Mouse (Mus musculus) embryo, embryonic 9.5 days (tissue): ENCODE measurements around the gene Cdkn1c.

Experiments
- DNase-seq: peaks from one replicate; pipeline ENCODE4 v3.0.0-alpha.2; 2017; ENCODE audit errors: extremely low spot score

Cdkn1c gene

GRCm38 (mm10) chr7:143473347-143474101, 12.7 kb upstream of the Cdkn1c start, which contains the start of gene Slc22a18:
TSS of gene Slc22a18 (plus strand) at chr7:143473736.
- DNase-seq: no peak

DNA sequence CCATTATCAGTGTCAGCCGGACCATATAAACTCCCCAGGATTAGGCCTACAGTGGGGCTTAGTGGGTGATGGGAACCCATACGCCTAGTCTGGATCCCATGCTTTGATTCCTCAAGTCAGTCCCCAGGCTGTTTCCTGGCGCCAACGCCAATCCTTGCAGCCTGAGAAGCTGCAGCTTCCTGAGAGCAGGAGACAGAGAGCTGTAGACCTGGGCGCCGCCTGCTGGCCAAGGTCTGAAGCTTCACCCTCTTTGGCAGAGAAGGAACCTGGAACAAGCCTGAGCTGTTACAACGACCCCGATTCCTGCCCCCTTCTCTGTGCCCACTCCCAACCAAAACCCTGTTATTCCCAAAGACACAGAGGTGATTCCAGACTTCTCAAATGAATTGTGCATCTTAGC, 9.1 kb upstream of the Cdkn1c start:
- DNase-seq: peak; percentile 71

DNA sequence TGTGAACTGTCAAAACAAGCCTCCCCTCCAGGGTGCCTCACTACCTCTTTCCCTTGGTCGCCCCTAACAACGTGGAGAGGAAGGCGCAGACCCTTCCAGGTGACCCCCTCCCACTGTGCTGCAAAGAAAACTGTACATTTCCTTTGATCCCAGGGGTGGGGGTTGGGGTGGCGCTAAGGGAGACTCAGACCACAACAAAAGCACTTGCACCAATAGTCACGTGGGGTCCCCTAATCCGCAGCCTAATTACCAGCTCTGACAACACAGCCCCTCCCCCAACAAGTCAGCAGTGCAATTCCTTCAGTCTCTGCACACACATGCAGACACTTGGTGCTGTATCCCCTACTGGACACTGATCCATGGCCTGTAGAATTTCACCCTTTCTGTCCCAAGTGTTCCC, 6.9 kb upstream of the Cdkn1c start:
- DNase-seq: peak; percentile 35

DNA sequence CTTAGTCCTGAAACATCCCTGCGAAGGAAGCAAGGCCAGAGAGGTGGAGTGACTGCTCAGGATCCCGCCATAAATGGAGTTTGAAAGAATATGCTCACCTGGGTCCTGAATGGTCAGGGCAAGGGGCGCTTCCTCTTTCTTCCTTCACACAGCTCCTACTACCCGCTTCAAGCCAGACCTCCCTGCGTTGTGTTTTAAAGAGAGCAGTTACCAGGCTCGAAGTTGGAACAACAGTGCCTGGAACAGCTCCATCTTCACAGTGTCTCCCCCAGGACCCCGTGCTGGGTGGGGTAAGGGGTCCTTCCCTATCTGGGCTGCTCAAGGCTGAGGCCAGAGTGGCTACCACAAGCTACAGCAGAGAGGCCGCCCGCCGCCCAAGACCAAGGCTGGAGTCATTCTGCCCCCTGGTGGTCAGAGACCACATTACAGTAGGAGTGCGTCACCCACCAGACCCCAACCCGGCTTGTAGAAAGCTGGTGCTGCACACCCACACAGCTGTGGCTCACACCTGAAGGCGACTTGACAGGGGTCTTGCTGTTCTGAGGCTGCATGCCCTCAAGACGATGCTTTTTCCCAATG, 5.3 kb upstream of the Cdkn1c start:
- DNase-seq: peak; percentile 86

GRCm38 (mm10) chr7:143464811-143465560, 4.1 kb upstream of the Cdkn1c start:
- peak; percentile 74 for DNase-seq

GRCm38 (mm10) chr7:143463865-143464415, 3.1 kb upstream of the Cdkn1c start:
- DNase-seq: peak; percentile 84

- DNase-seq: no peak
Measured at GRCm38 (mm10) chr7:143462516-143462915, 1.7 kb upstream of the Cdkn1c start.

- peak; percentile 22 for DNase-seq
Measured at GRCm38 (mm10) chr7:143461920-143462319, 1.1 kb upstream of the Cdkn1c start.

DNA sequence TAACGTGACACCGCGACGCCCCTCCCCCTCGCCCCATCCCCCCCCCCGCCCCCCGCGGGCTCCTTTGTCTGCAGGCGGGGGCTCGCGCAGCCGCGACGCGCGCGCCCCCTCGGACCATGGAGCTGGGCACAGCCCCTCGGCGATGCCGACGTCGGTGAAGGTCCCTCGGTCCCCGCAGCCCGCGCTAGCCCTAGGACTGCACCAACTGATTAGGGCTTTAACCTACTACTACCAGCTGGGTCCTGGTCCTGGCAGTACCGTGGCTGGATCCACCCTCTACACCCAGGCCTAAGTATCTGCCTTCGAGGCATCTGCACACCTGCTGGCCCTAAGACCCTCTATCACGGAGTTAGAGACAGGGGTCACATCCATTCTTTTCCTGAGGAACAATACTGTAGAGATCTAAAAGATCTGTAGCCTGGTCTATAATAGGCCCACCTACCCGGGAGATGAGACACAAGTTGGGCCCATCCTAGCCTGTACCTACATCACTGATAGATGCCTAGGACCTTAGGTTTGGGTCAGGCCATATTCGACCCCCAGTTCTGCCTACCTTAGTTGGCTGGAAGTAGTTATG, 532 bp upstream of the Cdkn1c start:
- no peak for DNase-seq

DNA sequence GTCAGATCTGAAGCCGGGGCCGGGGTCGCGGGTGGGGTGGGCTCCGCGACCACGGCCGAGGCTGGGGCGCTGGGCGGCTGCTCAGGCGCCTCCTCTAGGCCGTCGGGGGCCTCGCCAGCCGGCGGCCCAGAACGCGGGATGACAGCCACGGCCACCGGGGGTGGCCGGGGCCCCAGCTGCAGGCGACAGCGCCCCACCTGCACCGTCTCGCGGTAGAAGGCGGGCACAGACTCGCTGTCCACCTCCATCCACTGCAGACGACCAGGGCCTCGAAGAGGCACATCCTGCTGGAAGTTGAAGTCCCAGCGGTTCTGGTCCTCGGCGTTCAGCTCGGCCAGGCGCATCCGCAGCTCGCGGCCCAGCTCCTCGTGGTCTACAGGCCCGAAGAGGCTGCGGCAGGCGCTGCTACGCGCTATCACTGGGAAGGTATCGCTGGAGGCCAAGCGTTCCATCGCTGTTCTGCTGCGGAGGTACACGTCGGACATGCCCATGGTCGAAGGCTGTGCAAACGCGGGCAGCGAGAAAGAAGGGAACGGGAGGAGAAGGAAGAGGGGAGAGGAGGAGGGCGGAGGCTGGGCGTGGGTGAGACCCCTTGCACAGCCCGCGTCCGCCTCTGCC, 524 bp downstream of the Cdkn1c start:
- no peak for DNase-seq

DNA sequence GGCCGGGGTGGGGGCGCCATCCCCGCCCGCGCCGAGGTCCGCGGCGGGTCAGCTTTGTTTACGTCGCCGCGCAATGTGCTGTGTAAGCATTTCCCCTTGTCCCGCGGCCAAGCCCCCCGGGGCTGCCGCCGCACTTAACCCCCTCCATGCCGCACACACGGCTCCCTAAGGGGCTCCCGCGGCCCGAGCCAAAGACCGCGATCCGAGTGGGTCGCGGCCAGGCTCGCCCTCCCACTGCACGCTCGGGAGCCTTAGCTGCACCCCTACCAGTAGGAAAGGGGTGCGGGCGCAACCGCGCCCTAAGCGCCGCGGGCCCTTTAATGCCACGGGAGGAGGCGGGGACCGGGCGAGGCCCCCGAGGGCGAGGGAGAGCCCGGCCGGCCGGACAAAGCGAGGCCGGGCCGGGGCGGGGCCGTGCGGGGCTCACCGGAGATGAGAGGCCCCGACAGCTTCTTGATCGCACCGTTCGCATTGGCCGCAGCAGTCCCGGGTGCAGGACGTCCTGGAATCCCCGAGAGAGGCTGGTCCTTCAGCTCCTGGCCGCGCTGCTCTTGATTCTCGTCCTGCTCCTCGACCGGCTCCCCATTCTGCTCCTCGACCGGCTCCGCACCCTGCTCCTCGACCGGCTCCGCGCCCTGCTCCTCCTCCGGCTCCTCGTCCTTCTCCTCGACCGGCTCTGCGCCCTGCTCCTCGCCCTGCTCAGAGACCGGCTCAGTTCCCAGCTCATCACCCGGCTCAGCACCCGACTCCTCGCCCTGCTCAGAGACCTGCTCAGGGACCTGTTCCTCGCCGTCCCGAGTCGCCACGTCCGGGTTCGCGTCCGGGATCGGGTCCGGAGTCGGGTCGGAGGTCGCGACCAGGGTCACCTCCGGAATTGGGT, 1.3 kb downstream of the Cdkn1c start:
- DNase-seq: peak; percentile 40

- no peak for DNase-seq
Measured at GRCm38 (mm10) chr7:143458963-143459331, 1.9 kb downstream of the Cdkn1c start.

- DNase-seq: no peak
Measured at GRCm38 (mm10) chr7:143447130-143447529, 13.7 kb downstream of the Cdkn1c start.

DNA sequence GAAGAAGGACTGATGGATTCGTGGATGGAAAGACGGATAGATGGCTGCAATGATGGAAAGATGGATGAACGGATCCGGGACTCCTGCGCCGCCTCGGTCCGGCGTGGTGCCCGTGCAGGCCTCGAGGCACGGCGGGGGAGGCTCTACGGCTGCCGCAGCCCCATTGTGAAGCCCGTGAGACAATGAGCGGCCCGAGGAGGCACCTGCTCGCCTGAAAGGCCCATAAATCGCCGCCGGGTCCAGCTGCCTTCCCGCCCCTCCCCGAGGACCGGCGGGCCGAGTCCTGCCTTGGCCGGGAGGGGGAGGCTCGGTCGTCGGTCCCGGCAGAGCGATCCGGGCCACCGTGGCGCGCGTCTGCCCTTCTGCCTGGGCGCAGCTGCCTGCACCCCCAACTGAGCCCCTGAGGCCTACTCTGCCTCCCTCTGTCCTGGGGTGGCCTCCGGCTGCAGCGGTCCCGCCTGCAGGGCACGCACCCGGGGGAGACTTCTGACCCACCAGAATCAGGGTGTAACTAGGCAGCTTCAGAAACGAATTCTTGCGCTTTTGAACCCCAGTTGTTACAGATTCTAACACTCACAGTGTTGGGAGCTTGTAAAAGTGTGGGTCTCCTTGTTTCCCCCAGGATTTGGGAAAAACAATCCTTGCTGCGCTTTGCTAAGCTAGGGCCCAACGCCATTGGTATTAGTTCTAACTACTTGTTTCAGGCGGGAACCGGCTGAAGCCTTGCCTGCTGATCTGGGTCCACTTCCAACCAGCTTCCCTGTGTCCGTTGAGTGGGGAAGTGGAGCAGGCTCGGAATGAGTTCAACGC, 15.0 kb downstream of the Cdkn1c start:
- DNase-seq: peak; percentile 55

DNA sequence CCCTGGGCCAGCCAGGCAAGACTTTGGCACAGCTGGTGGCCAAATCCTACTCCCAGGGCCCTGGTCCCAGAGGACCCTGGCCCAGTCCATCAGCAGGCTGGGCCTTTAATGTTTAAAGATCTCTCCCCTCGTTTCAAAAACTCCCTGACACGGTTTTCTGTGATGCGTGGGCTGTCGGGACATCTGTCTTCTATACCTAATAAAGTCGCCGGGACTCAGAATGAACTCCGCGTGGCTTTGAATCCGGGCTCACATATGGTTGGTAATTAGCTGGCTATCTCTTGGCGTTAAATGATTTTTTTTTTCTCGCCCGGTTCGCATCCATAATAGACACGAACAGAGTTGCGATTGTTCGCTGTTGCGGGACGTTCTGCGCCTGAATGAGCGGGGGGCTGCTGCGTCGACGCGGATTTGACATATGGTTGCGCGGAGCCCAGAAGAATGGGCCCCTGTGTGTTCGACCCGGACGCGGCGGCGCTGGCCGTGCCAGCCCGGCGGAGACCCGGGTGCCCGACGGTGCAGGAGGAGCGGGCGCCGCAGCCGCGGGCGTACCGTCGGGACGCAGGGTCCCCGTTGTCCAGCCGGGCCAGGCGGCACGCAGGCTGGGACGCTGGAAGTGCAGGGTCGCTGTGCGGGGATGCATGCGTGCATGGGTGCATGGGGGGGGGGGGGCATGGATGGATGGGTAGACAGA, 15.7 kb downstream of the Cdkn1c start:
- DNase-seq: peak; percentile 32

GRCm38 (mm10) chr7:143444580-143444954, 16.3 kb downstream of the Cdkn1c start:
- no peak for DNase-seq

DNA sequence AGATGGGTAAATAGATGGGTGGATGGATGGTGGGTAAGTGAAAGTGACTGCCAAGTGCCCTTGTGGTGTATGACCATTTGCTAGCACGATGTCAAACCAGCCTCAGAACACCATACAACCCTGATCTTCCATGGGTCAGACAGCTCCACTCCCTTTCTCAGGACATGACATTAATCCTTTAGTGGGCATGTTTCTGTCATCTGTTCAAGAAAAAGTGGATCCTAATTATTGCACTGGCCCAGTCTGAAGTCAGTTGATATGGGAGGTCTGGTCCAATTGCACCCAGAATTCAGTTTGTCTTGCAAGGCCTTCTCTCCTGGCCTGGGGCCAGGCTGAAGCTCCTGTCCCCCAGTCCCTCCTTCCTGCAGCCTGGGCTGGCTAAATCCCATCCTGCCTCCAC, 21.9 kb downstream of the Cdkn1c start:
- DNase-seq: no peak

- DNase-seq: peak; percentile 82
Measured at GRCm38 (mm10) chr7:143437894-143438581, 22.8 kb downstream of the Cdkn1c start.
